9 mouse cellular contexts compared by ENCODE assay signal in the genomic region with DNA sequence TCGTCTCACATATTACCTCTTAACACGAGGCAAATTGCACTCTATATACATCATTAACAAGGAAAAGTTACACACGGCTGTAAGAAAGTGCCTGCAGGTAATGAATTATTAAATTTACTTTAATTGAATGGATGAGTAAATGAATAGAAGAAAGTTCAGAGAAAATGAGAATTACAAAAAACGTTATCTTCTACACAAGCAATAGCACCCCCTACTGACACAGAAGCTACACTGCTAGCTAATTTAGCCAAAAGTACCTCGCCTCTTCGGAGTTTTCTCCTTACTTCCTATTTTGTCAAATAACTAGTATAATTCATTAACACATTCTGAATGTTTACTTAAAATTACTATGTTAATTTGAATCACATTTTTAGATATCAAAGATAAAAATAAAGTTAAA. TPM values are rescaled to one million over a fixed set of nuclear protein-coding genes. Genes with fewer than 3 reads are reported as not detected.
DNase-seq lines count a peak whose midpoint lies in the region; ATAC-seq and TF ChIP-seq lines count a peak whose summit lies in the region.
"Had no signal": no experiment of that assay in that cellular context is flagged by ENCODE, and none has a peak within 500 bp of the region (broad histone marks: within the 10 kb centered on the region; RNA-seq: fewer than 3 reads in every experiment).

No protein-coding gene starts in this region.

- no peaks in the 10 kb centered on the region for H3K9me3 ChIP-seq in forebrain, embryonic 11.5 days (ENCODE audit: control insufficient read depth, low read length)
- H3K9me3 ChIP-seq: liver, embryonic 13.5 days had no signal

- no peak overlapping the region for H3K27ac ChIP-seq in left cerebral cortex, adult 2 months
- no peak overlapping the region for H3K27ac ChIP-seq in forebrain, embryonic 11.5 days (ENCODE audit: low read depth, low read length)
- H3K27ac ChIP-seq: liver, embryonic 13.5 days had no signal

- TF ChIP-seq CTCF in left cerebral cortex, adult 2 months (IDR thresholded peaks at IDR 0.05), result peak; percentile 90

- no peaks in the 10 kb centered on the region for H3K4me1 ChIP-seq in forebrain, embryonic 11.5 days (replicated peaks; ENCODE audit: control insufficient read depth, insufficient read depth, low read length)

- intact Hi-C loops in left cerebral cortex, adult 2 months (cut with DNase I), result loop anchor here (10.0 kb wide), 2 partner anchors 240 to 310 kb away; no protein-coding TSS in a partner anchor

- 67% methylated on average over 6 of the region's 6 CpGs for WGBS in forebrain, embryonic 11.5 days

- no peaks in the 10 kb centered on the region for H3K36me3 ChIP-seq in forebrain, embryonic 11.5 days (ENCODE audit: control insufficient read depth, insufficient read depth, low read length)

- H3K27me3 ChIP-seq in forebrain, embryonic 11.5 days (ENCODE audit: control insufficient read depth, insufficient read depth, low read length), result no peaks in the 10 kb centered on the region
- H3K27me3 ChIP-seq: liver, embryonic 13.5 days had no signal

- no peak overlapping the region for H3K9ac ChIP-seq in forebrain, embryonic 11.5 days (ENCODE audit: low read length)
- H3K9ac ChIP-seq: liver, embryonic 13.5 days had no signal

- H3K4me3 ChIP-seq in left cerebral cortex, adult 2 months, result no peak overlapping the region
- H3K4me3 ChIP-seq in forebrain, embryonic 11.5 days (ENCODE audit: low read depth, low read length), result no peak overlapping the region
- H3K4me3 ChIP-seq: liver, embryonic 13.5 days had no signal

- no peak overlapping the region for H3K4me2 ChIP-seq in forebrain, embryonic 11.5 days (ENCODE audit: low read depth, low read length, severe bottlenecking)
- H3K4me2 ChIP-seq: liver, embryonic 13.5 days had no signal

- peak; percentile 21 for DNase-seq in adrenal gland, postnatal 14 days
- DNase-seq in adrenal gland, adult 2 months, result no peak
- DNase-seq in left cerebral cortex, adult 2 months (ENCODE audit: extremely low spot score in 1 of 2, low spot score in 2 of 2), result no peak
- DNase-seq in left cerebral cortex, adult 8-10 months (ENCODE audit: low spot score in 2 of 2), result no peak
- DNase-seq in ES-CJ7 (ENCODE audit: low read depth, low spot score), result peak; percentile 35
- DNase-seq in heart, postnatal 4 days, result peak; percentile 19
- DNase-seq in forebrain, embryonic 11.5 days (ENCODE audit: low spot score), result no peak
- DNase-seq: liver, embryonic 13.5 days had no signal

- no peak for ATAC-seq in frontal cortex, adult (ENCODE audit: low TSS enrichment)
- no peak for ATAC-seq in forebrain, embryonic 11.5 days (replicated peaks; ENCODE audit: low FRiP score)

RNA-seq across cellular contexts. Expression of gene Ift80, which starts 49.9 kb away (rescaled TPM):
- 23.2 and 25.6 TPM in 2 replicates for total RNA-seq in adrenal gland, postnatal 14 days (2021)
- total RNA-seq in adrenal gland, adult 2 months (2021), result 10 to 100 TPM; 21.1 to 31.4 TPM
- polyA plus RNA-seq in adrenal gland, adult 2 months (2012; rRNA removed), result 0.64 and 0.88 TPM in 2 replicates
- 10 to 100 TPM; 19.9 to 26.1 TPM for total RNA-seq in left cerebral cortex, adult 2 months (2021)
- total RNA-seq in left cerebral cortex, adult 8-10 months (2022), result 10 to 100 TPM; 22.6 to 27.0 (median 25.7) TPM
- total RNA-seq in heart, postnatal 4 days (2021), result 10 to 100 TPM in 1 of 2 experiments, 1 to 10 TPM in 1; 8.4 to 11.6 TPM
- polyA plus RNA-seq in forebrain, embryonic 11.5 days (2014; fragmentation: Nextera tagmentation; extraction: Ambion mirVana), result 19.6 and 24.0 TPM in 2 replicates

RNA-seq across cellular contexts. Expression of gene Smc4, which starts 50.1 kb away (rescaled TPM):
- total RNA-seq in adrenal gland, postnatal 14 days (2021), result 46.1 and 52.4 TPM in 2 replicates
- total RNA-seq in adrenal gland, adult 2 months (2021), result 10 to 100 TPM; 26.1 to 26.9 TPM
- polyA plus RNA-seq in adrenal gland, adult 2 months (2012; rRNA removed), result 5.7 and 6.2 TPM in 2 replicates
- total RNA-seq in left cerebral cortex, adult 2 months (2021), result 1 to 10 TPM; 4.7 to 4.9 TPM
- 1 to 10 TPM; 4.5 to 5.8 (median 4.8) TPM for total RNA-seq in left cerebral cortex, adult 8-10 months (2022)
- total RNA-seq in heart, postnatal 4 days (2021), result 100 to 1,000 TPM in 1 of 2 experiments, 10 to 100 TPM in 1; 93.9 to 109 TPM
- 231 and 258 TPM in 2 replicates for polyA plus RNA-seq in forebrain, embryonic 11.5 days (2014; fragmentation: Nextera tagmentation; extraction: Ambion mirVana)

Comparison
In these comparisons a context has a peak if more than half of its experiments do, and no peak if none do; other contexts are left out.
1. DNase-seq: peak in adrenal gland, postnatal 14 days (single experiment), ES-CJ7 (single experiment) and heart, postnatal 4 days (single experiment); none in adrenal gland, adult 2 months (single experiment), left cerebral cortex, adult 2 months (0 of 2), left cerebral cortex, adult 8-10 months (0 of 2) and forebrain, embryonic 11.5 days (single experiment).